Mouse (Mus musculus): ENCODE results near the gene Pcyt1b.

Gene Pcyt1b

GRCm38 (mm10) chrX:93732975-93733748 is 78.5 kb downstream of the Pcyt1b start:
- DNase-seq, result no peak

DNA sequence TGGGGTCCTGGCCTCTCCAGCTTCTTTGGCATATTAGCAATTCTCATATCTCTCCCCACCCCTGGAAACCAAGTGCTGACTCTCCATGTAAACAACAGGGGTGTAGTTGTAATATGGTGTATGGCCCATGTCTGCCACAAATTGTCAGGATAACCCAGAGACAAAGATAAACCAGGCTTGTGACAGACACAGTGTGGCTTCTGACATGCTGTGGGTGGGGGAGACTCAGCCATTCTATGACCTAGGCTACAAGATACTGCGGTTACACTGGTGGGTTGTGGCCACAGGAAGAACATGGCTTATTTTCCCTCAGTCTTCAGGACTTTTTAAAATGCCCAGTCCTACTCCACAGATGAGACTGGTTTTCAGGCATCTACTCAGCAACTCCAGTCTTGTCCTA is 94.5 kb downstream of the Pcyt1b start:
- DNase-seq, result no peak

- no peak for DNase-seq
Measured at GRCm38 (mm10) chrX:93750566-93750965, 95.9 kb downstream of the Pcyt1b start.

DNA sequence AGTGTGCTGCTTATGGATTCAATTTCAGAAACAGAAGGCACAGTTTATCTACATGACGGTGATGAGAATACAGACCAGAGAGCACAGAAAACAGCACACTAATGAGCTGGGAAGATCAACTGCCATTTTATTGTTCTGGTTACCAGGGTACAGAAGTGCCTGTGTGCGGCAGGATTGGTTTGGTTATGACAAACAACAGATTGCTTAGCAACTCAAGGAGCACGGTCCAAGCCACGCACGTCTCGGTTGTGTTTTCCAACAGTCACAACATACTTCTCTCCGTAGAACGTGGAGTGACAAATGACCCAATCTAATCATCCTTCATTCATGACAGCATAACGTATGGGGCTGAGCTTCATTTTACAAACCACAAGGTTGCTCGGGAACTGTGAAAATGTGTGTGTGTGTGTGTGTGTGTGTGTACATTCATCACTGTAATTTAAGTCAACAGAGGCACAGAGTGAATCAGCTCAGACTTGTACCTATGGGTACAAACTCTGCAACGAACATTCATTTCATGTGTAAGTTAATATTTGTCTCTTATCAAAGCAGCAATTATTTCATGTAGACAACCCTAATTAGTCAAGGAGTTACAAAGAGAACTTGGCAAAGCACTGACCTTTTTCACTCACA is 100.7 kb downstream of the Pcyt1b start:
- no peak for DNase-seq

DNA sequence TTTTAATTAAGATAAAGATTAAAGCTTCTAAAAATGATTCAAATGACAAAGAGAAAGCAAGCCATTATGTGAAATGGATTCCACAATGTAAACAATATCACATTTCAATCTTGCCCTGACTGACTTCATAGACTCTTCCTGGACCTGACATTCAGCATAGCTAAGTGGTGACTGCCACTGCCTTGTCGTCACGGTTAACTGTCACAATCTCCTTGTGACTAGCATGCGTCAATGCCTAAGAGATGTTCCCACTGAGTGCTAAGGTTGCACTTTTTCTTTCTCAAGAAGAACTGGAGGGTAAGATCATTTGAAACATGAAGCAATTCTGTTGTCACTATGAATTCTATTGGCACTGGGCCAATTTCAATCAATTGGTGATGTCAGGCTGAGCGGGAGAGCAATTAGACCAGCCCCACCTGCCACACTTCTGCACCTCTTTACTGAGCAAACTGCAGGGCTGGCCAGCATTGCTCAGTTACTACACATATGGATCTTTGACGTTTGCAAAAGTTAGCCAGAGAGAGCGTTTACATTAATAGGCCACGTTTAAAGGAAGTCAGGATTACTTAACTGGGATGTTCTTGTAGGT is 102.3 kb downstream of the Pcyt1b start:
- no peak for DNase-seq

GRCm38 (mm10) chrX:93760770-93761169 is 106.1 kb downstream of the Pcyt1b start:
- DNase-seq, result no peak

DNA sequence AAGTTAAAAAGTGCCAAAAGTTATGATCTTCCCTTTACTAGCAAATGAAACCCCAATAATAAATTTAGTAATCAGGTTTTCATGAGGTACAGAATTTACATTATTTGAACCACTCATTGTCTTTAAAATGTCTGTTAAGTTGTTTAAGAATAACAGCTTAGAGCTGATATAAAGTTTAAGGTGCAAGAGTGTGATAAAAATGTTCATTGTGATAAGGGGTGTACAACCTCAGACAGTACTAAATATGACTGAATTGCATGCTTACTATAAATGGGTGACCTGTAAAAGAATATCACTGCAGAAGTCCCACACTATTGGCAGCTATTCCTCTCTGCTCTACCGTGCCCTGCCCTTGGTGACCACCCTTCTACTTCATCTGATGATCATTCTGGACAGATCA is 134.9 kb downstream of the Pcyt1b start:
- DNase-seq, result no peak

DNA sequence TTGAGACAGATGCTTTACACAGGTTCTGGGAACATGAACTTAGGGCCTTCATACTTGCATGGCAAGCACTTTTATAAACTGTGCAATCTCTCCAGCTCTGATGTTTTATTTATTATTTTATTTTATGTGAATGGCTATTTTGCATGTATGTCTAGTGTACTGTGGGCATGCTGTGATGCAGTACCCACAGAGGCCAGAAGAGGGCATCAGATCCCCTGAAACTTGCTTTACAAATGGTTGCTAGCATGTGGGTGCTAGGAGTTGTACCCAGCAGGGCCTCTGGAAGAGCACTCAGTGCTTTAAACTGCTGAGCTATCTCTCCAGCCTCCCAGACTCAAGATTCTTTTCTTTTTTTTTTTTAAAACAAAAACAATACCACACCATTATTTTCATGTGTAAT is 138.5 kb downstream of the Pcyt1b start:
- DNase-seq, result peak; percentile 78 to 79

All from B cell, adult 2 months (primary cell).